In genomic region chr4:150757291-150757741, GRCm38 (mm10) we compare ENCODE assay signal across 8 mouse cellular contexts.
DNase-seq lines count a peak whose midpoint lies in the region; ATAC-seq and TF ChIP-seq lines count a peak whose summit lies in the region.

No protein-coding gene starts in this region.

- H3K4me1 ChIP-seq in embryonic facial prominence, embryonic 12.5 days: peaks cover 20% of the 10 kb centered on the region
- peaks cover 20% of the 10 kb centered on the region for H3K4me1 ChIP-seq in limb, embryonic 15.5 days
- peaks cover 33% of the 10 kb centered on the region for H3K4me1 ChIP-seq in neural tube, embryonic 12.5 days

- H3K4me2 ChIP-seq in embryonic facial prominence, embryonic 12.5 days (replicated peaks): no peak overlapping the region
- no peak overlapping the region for H3K4me2 ChIP-seq in limb, embryonic 15.5 days
- peak overlapping the region; percentile 45; the same call in 1 of the 2 replicates for H3K4me2 ChIP-seq in neural tube, embryonic 12.5 days (replicated peaks)

- no peaks in the 10 kb centered on the region for H3K27me3 ChIP-seq in embryonic facial prominence, embryonic 12.5 days
- H3K27me3 ChIP-seq in limb, embryonic 15.5 days: no peaks in the 10 kb centered on the region
- H3K27me3 ChIP-seq in neural tube, embryonic 12.5 days (replicated peaks): no peaks in the 10 kb centered on the region

- WGBS in embryonic facial prominence, embryonic 12.5 days: 68% methylated on average over 10 of the region's 10 CpGs
- WGBS in limb, embryonic 15.5 days: 65% methylated on average over 10 of the region's 10 CpGs
- WGBS in neural tube, embryonic 12.5 days: 71% methylated on average over 10 of the region's 10 CpGs

- H3K9me3 ChIP-seq in embryonic facial prominence, embryonic 12.5 days: no peaks in the 10 kb centered on the region
- no peaks in the 10 kb centered on the region for H3K9me3 ChIP-seq in limb, embryonic 15.5 days
- peaks cover 9% of the 10 kb centered on the region for H3K9me3 ChIP-seq in neural tube, embryonic 12.5 days

- TF ChIP-seq CTCF in layer of hippocampus, adult 2 months (conservative IDR thresholded peaks at IDR 0.05): peak; percentile 48

- no peak overlapping the region for H3K4me3 ChIP-seq in layer of hippocampus, adult 2 months
- no peak overlapping the region for H3K4me3 ChIP-seq in embryonic facial prominence, embryonic 12.5 days
- H3K4me3 ChIP-seq in limb, embryonic 15.5 days: no peak overlapping the region
- no peak overlapping the region for H3K4me3 ChIP-seq in neural tube, embryonic 12.5 days

- no peak for DNase-seq in layer of hippocampus, adult 2 months (ENCODE audit: low spot score in 2 of 2)
- DNase-seq in layer of hippocampus, postnatal 36 days: no peak
- DNase-seq in urinary bladder, postnatal 14 days (ENCODE audit: low spot score): no peak
- DNase-seq in layer of hippocampus, adult 9-10 months (ENCODE audit: low spot score): no peak
- no peak for DNase-seq in testis, postnatal 10 days (ENCODE audit: low spot score)

- H3K27ac ChIP-seq in layer of hippocampus, adult 2 months: no peak overlapping the region
- H3K27ac ChIP-seq in embryonic facial prominence, embryonic 12.5 days: peak overlapping the region; percentile 85; the same call in 1 of the 2 replicates
- peak overlapping the region; percentile 63; the same call in 1 of the 2 replicates for H3K27ac ChIP-seq in limb, embryonic 15.5 days
- peak overlapping the region; percentile 67 for H3K27ac ChIP-seq in neural tube, embryonic 12.5 days

- ATAC-seq in embryonic facial prominence, embryonic 12.5 days (ENCODE audit: insufficient number of reproducible peaks, insufficient read depth, low FRiP score, low TSS enrichment): no peak
- ATAC-seq in limb, embryonic 15.5 days (ENCODE audit: insufficient number of reproducible peaks, low FRiP score, low TSS enrichment, low read depth): no peak
- ATAC-seq in neural tube, embryonic 12.5 days (ENCODE audit: low FRiP score, low read depth): no peak

- H3K36me3 ChIP-seq in embryonic facial prominence, embryonic 12.5 days: no peaks in the 10 kb centered on the region
- no peaks in the 10 kb centered on the region for H3K36me3 ChIP-seq in limb, embryonic 15.5 days
- no peaks in the 10 kb centered on the region for H3K36me3 ChIP-seq in neural tube, embryonic 12.5 days

- no peak overlapping the region for H3K9ac ChIP-seq in embryonic facial prominence, embryonic 12.5 days
- H3K9ac ChIP-seq in limb, embryonic 15.5 days: no peak overlapping the region
- no peak overlapping the region for H3K9ac ChIP-seq in neural tube, embryonic 12.5 days
